Mouse (Mus musculus) embryonic fibroblast, embryonic 13.5 days (primary cell): Measurements from ENCODE around the gene Sik3. TPM values are rescaled to one million over a fixed set of nuclear protein-coding genes. Genes with fewer than 3 reads are reported as not detected.

Experiments used
- H3K27ac ChIP-seq: 2 replicates; pipeline ENCODE4 v1.5.1; 2012; ENCODE audit warnings: low read length, control low read depth, inconsistent platforms; ENCODE audit not compliant: insufficient read depth
- H3K4me1 ChIP-seq: 2 replicates; pipeline ENCODE4 v1.6.1; 2011; ENCODE audit warnings: low read length; ENCODE audit not compliant: control insufficient read depth, insufficient read depth
- H3K4me3 ChIP-seq: 2 replicates; pipeline ENCODE4 v1.5.1; 2011; ENCODE audit warnings: mild to moderate bottlenecking, control low read depth, low read length; ENCODE audit not compliant: insufficient read depth
- CTCF ChIP-seq: IDR thresholded peaks from 2 replicates; pipeline ENCODE4 v1.5.1; 2011; ENCODE audit warnings: mild to moderate bottlenecking, control low read depth, low read length, moderate library complexity, borderline replicate concordance; ENCODE audit not compliant: insufficient read depth
- POLR2A ChIP-seq: IDR thresholded peaks from 2 replicates; pipeline ENCODE4 v1.6.1; 2011; ENCODE audit warnings: low read depth, mild to moderate bottlenecking, control low read depth, low read length, moderate library complexity
- polyA plus RNA-seq: library from polyadenylated mRNA; stranded (reverse); fragments of >200 nt; gene quantifications from 2 replicates; pipeline ENCODE4 v1.2.4, GENCODE M21; 2011; ENCODE audit warnings: low read depth; ENCODE audit not compliant: missing spikeins, insufficient read length

The Sik3 gene
- polyA plus RNA-seq, 1 experiment: 37.7 TPM

DNA sequence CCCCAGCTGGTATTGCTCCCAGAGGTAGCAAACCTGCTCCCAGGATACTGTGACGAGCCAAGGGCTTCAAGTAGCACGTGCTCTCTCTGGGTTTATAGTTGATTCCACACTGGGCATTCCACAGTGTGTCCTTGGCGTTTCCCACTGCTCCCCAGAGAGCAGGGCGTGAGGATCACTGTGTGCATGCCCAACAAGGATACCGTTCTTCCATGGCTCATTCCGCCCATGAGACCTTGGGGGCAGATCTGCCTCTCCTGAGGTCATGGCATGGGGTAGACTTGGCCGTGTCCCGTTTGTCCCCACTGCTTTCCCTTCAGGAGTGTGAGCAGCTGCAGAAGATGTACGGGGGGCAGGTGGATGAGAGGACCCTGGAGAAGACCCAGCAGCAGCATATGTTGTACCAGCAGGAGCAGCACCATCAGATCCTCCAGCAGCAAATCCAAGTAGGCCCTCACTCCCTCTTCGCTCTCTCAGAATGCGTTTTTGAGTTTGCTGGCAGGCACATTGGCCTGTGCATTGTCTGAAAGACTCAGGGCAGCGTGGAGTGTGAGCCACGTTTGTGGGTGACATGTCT is 195.9 kb downstream of the Sik3 start:
- H3K27ac ChIP-seq: no peak overlapping the region
- TF ChIP-seq CTCF (no peak), POLR2A (no peak)
- H3K4me1 ChIP-seq: peaks cover 10% of the 10 kb centered on the region

GRCm38 (mm10) chr9:46210473-46210872 is 197.9 kb downstream of the Sik3 start:
- H3K4me1 ChIP-seq: peaks cover 13% of the 10 kb centered on the region
- no peak for TF ChIP-seq POLR2A
- TF ChIP-seq CTCF: no peak
- H3K4me3 ChIP-seq: no peak overlapping the region
- H3K27ac ChIP-seq: no peak overlapping the region

More for the DNA sequence above, 195.9 kb downstream of the Sik3 start:
- no peak overlapping the region for H3K4me3 ChIP-seq

- peaks cover 6% of the 10 kb centered on the region for H3K4me1 ChIP-seq
- no peak overlapping the region for H3K4me3 ChIP-seq
- TF ChIP-seq CTCF (no peak), POLR2A (no peak)
- H3K27ac ChIP-seq: no peak overlapping the region
Observed at GRCm38 (mm10) chr9:46214276-46214675, 201.7 kb downstream of the Sik3 start.

DNA sequence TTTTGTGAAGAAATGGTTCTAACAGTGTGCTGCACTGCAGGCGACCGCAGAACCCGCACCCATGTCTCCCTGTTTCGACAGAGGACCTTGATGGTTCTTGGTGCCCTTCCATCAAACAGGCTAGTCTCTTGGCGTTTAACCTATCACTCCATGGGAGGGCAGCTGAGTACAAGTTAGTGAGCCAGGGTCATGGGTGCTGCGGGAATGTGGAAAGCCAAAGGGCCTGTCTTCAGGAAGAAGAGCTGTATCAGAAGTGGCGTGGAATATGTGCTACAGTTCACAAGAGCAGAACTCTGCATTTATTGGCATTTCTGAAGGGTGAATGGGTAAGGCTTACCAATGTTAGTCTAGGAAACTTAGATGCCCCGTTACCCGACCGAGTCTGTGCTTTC is 202.3 kb downstream of the Sik3 start:
- H3K27ac ChIP-seq: no peak overlapping the region
- TF ChIP-seq CTCF: no peak
- TF ChIP-seq POLR2A: no peak
- H3K4me1 ChIP-seq: peaks cover 6% of the 10 kb centered on the region
- H3K4me3 ChIP-seq: no peak overlapping the region

GRCm38 (mm10) chr9:46215338-46216322 is 203.0 kb downstream of the Sik3 start:
- no peak for TF ChIP-seq POLR2A
- no peak for TF ChIP-seq CTCF
- H3K4me3 ChIP-seq: no peak overlapping the region
- H3K4me1 ChIP-seq: peaks cover 6% of the 10 kb centered on the region
- H3K27ac ChIP-seq: no peak overlapping the region

DNA sequence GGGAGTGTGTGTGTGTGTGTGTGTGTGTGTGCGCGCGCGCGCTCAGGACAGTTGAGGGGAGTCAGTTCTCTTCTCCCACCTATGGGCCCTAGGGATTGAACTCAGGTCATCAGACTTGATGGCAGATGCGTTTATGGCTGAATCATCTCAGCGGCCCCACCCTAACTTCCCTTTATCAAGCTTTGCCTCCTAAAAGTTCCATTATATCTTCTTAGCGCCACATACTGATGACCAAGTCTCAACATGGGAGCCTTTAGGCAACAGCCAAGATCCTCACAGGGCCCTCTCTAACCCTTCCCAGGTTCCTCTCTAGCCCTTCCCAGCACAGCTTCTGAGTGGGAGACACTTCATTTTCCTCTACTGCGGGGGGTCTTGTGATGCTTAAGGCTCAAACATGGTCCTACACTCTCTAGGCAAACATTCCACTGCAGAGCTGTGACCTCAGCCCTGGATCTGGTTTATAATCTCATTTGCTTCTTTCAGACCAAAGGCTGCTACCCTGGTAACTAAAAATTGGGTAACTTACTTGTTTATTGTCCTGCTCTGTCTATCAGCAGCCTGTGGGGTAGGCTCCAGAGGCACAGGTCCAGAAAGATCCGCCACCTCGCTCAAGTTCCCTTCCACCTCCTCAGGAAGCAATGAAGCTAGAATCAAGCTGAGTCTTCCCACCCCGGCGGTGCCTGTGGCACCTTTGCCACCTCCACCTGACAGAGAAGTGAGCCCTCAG is 204.3 kb downstream of the Sik3 start:
- H3K27ac ChIP-seq: no peak overlapping the region
- TF ChIP-seq CTCF (no peak), POLR2A (no peak)
- H3K4me3 ChIP-seq: no peak overlapping the region
- H3K4me1 ChIP-seq: peaks cover 6% of the 10 kb centered on the region

GRCm38 (mm10) chr9:46218176-46218575 is 205.6 kb downstream of the Sik3 start:
- TF ChIP-seq CTCF (no peak), POLR2A (no peak)
- Histone ChIP-seq H3K27ac (no peak overlapping the region), H3K4me1 (peaks cover 6% of the 10 kb centered on the region), H3K4me3 (no peak overlapping the region)

DNA sequence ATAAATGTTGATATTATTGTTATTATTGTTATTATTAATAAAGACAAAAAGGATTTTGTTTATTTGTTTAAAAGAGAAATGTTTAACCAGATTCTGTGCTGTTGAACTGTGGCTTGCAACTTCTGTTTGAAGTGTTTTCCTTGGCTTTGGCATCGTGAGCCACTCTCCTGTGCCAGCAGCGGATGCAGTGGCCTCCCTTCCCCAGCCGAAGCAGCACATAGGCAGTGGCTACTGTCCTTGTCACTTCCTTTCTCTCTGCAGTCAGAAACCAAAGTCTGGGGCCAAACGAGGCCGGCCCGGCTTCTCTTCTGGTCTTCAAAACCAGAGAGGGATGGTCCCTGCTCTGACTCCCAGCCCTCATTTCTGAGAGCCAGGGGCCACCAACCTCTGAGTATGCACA is 210.5 kb downstream of the Sik3 start:
- Histone ChIP-seq H3K27ac (no peak overlapping the region), H3K4me1 (no peaks in the 10 kb centered on the region), H3K4me3 (no peak overlapping the region)
- TF ChIP-seq CTCF (no peak), POLR2A (no peak)

DNA sequence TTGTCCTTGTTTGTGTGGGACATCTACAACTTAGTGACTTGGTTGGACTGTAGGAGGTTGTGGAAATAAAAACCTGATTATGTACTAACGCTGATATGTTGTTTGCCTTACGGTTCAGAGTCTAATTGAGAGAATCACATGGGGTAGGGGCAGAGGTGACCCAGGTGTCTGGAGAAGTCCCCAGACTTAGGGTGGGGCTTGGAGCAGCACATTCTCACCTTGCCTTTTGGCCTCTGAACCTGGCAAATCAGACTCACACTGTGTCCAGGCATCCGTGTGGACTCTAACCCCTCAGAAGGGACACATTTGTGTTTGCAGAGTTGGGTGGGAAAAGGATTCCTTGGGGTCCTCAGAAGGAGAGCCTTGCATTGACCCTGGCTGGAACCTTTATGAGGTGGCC is 211.5 kb downstream of the Sik3 start:
- TF ChIP-seq POLR2A (no peak), CTCF (no peak)
- H3K27ac ChIP-seq: no peak overlapping the region
- H3K4me3 ChIP-seq: no peak overlapping the region
- no peaks in the 10 kb centered on the region for H3K4me1 ChIP-seq
